15 mouse cellular contexts compared by ENCODE assay signal in the genomic region with DNA sequence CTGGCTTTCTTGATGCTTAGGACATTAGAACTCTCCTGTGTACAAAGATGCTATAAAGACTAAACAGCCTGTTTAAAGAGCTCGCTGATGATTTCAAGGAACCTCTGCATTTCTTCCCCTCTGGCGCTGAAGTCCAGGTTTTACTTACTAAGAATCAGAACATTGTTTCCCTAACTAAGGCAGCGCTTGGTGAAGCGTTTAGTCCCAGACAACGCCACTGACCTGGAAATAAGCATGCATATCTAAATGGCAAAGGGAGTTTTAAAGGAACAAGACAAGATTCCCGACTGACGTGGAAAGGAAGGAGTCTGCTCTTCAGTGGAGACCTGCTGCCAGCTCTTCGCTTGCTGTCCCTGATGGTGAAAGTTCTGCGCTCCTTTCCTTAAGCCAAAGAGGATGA.
A peak's percentile ranks its signal among the peaks of the same experiment; 100 is the strongest.
DNase-seq lines count a peak whose midpoint lies in the region; TF ChIP-seq lines count a peak whose summit lies in the region.
"Had no signal": no experiment of that assay in that cellular context is flagged by ENCODE, and none has a peak within 500 bp of the region (broad histone marks: within the 10 kb centered on the region; RNA-seq: fewer than 3 reads in every experiment).

No protein-coding gene starts in this region.

- peak overlapping the region; percentile 66 for H3K27ac ChIP-seq in layer of hippocampus, adult 2 months
- H3K27ac ChIP-seq: embryonic facial prominence, embryonic 10.5 days; forebrain, embryonic 13.5 days; gastrocnemius, adult 2 months; heart, embryonic 13.5 days had no signal

- TF ChIP-seq CTCF in layer of hippocampus, adult 2 months (conservative IDR thresholded peaks at IDR 0.05): no peak
- no peak for TF ChIP-seq CTCF in brain, embryonic 14.5 days (IDR thresholded peaks at IDR 0.05; ENCODE audit: borderline replicate concordance, extremely low read depth, insufficient read depth, insufficient read length)

- no peak for TF ChIP-seq POLR2A in brain, embryonic 14.5 days (IDR thresholded peaks at IDR 0.05; ENCODE audit: borderline replicate concordance, extremely low read depth, insufficient read depth, insufficient read length, poor library complexity, severe bottlenecking)

- no peak overlapping the region for H3K4me3 ChIP-seq in layer of hippocampus, adult 2 months
- H3K4me3 ChIP-seq: embryonic facial prominence, embryonic 10.5 days; forebrain, embryonic 13.5 days; gastrocnemius, adult 2 months; heart, embryonic 13.5 days had no signal

- peak; percentile 8 for DNase-seq in kidney, adult 11 months
- DNase-seq in kidney, postnatal 4 days: no peak
- DNase-seq in layer of hippocampus, adult 2 months (ENCODE audit: low spot score in 2 of 2): no peak
- DNase-seq in layer of hippocampus, adult 11-12 months (ENCODE audit: low spot score): no peak
- peak; percentile 16 for DNase-seq in brain, embryonic 14.5 days (ENCODE audit: low read depth)
- DNase-seq in kidney, postnatal 36 days: peak; percentile 13 to 30
- DNase-seq in thymus, postnatal 36 days: no peak
- DNase-seq in layer of hippocampus, adult 9-11 months: no peak
- DNase-seq: adrenal gland, postnatal 14 days; gastrocnemius, adult 2 months; gastrocnemius, postnatal 25 days; heart, postnatal 36 days had no signal

Comparison
In these comparisons a context has a peak if more than half of its experiments do, and no peak if none do; other contexts are left out.
1. DNase-seq: peak in kidney, adult 11 months (single experiment), brain, embryonic 14.5 days (single experiment) and kidney, postnatal 36 days (2 of 2); none in kidney, postnatal 4 days (0 of 2), layer of hippocampus, adult 2 months (0 of 2), layer of hippocampus, adult 11-12 months (single experiment), thymus, postnatal 36 days (0 of 2) and layer of hippocampus, adult 9-11 months (single experiment).